In genomic region chr15:72208973-72209372, GRCm38 (mm10) we compare ENCODE assay signal across 16 mouse cellular contexts.
"Had no signal": no experiment of that assay in that cellular context is flagged by ENCODE, and none has a peak within 500 bp of the region (broad histone marks: within the 10 kb centered on the region; RNA-seq: fewer than 3 reads in every experiment).

No protein-coding gene starts in this region.

- H3K4me2 ChIP-seq: limb, embryonic 12.5 days; liver, embryonic 13.5 days; lung, embryonic 15.5 days; midbrain, embryonic 11.5 days; midbrain, embryonic 15.5 days had no signal

- H3K4me3 ChIP-seq: limb, embryonic 12.5 days; liver, embryonic 13.5 days; lung, embryonic 15.5 days; megakaryocyte, embryonic 14.5 days; midbrain, embryonic 15.5 days had no signal

- H3K27me3 ChIP-seq: limb, embryonic 12.5 days; liver, embryonic 13.5 days; lung, embryonic 15.5 days; megakaryocyte, embryonic 14.5 days; midbrain, embryonic 15.5 days had no signal

- DNase-seq: kidney, adult 8-10 months; kidney, postnatal 25 days; liver; liver, embryonic 13.5 days; liver, postnatal 0 days; lung, postnatal 14 days; spleen, adult 18-20 months; thymus, adult 18-20 months; thymus, postnatal 14 days had no signal

- ATAC-seq: intestine, embryonic 16.5 days; liver, postnatal 0 days; midbrain, embryonic 15.5 days had no signal

- H3K4me1 ChIP-seq: limb, embryonic 12.5 days; liver, embryonic 13.5 days; lung, embryonic 15.5 days; megakaryocyte, embryonic 14.5 days had no signal

- H3K9me3 ChIP-seq: limb, embryonic 12.5 days; liver, embryonic 13.5 days; lung, embryonic 15.5 days; megakaryocyte, embryonic 14.5 days; midbrain, embryonic 15.5 days had no signal

- H3K9ac ChIP-seq: limb, embryonic 12.5 days; liver, embryonic 13.5 days; liver, postnatal 0 days; lung, embryonic 15.5 days; midbrain, embryonic 15.5 days had no signal

- H3K36me3 ChIP-seq: limb, embryonic 12.5 days; liver, embryonic 13.5 days; lung, embryonic 15.5 days; midbrain, embryonic 15.5 days had no signal

- H3K27ac ChIP-seq: limb, embryonic 12.5 days; liver, embryonic 13.5 days; lung, embryonic 15.5 days; macrophage; midbrain, embryonic 15.5 days had no signal
